Mouse (Mus musculus) fat pad, adult 2 months (tissue): ENCODE measurements around the gene Gm45623.

Source experiments
- DNase-seq: peaks from one replicate; pipeline ENCODE4 v3.0.0-alpha.2; 2011; ENCODE audit warnings: low read depth, low spot score; ENCODE audit errors: extremely low read depth

The Gm45623 gene

GRCm38 (mm10) chr13:56702469-56703221 lies 51.0 kb downstream of the Gm45623 start, which contains the start of gene Smad5:
TSS of gene Smad5 (plus strand) at chr13:56703010.
- DNase-seq, result no peak
